Mouse (Mus musculus) frontal cortex, adult 2 months (tissue): Measurements from ENCODE around the gene F12. TPM values are rescaled to one million over a fixed set of nuclear protein-coding genes. Genes with fewer than 3 reads are reported as not detected.
A peak's percentile ranks its signal among the peaks of the same experiment; 100 is the strongest.
"Not testable (repeated sequence)": the region's sequence is repeated elsewhere in the genome, so short reads cannot be mapped to it uniquely, and the experiment has no call there.

ENCODE experiments used
- DNase-seq, 2 experiments: peaks; one replicate each; pipeline ENCODE4 v3.0.0; 2022; ENCODE audit warnings: low spot score in 1 of 2; ENCODE audit errors: extremely low spot score in 1 of 2
- polyA plus RNA-seq: library from polyadenylated mRNA; depleted of rRNA; stranded (reverse); fragments of >200 nt; gene quantifications from 2 replicates; pipeline ENCODE4 v1.2.3, GENCODE M21; 2012

Gene F12
- polyA plus RNA-seq, 1 experiment = 0.82 TPM

- peak in 1 of 2 experiments; percentile 60 for DNase-seq
Measured at GRCm38 (mm10) chr13:55450511-55450980, 24.0 kb upstream of the F12 start.

GRCm38 (mm10) chr13:55449679-55450441, 23.3 kb upstream of the F12 start:
- DNase-seq = no peak

GRCm38 (mm10) chr13:55449205-55449604, 22.6 kb upstream of the F12 start:
- no peak for DNase-seq

GRCm38 (mm10) chr13:55448131-55448530, 21.5 kb upstream of the F12 start:
- DNase-seq = no peak

GRCm38 (mm10) chr13:55447543-55447943, 20.9 kb upstream of the F12 start:
- DNase-seq = no peak

- no peak for DNase-seq
Measured at GRCm38 (mm10) chr13:55446483-55447105, 20.0 kb upstream of the F12 start.

GRCm38 (mm10) chr13:55445361-55446091, 18.9 kb upstream of the F12 start:
- no peak for DNase-seq

- DNase-seq = peak; percentile 99
Measured at GRCm38 (mm10) chr13:55444937-55445315, 18.3 kb upstream of the F12 start, which contains the start of gene Grk6. Gene Grk6 (plus strand): TSS chr13:55445072.

GRCm38 (mm10) chr13:55444286-55444936, 17.8 kb upstream of the F12 start:
- DNase-seq = peak in 1 of 2 experiments; percentile 73

- no peak for DNase-seq
Measured at GRCm38 (mm10) chr13:55443799-55444285, 17.2 kb upstream of the F12 start.

GRCm38 (mm10) chr13:55437111-55437629, 10.6 kb upstream of the F12 start:
- DNase-seq = not testable (repeated sequence)

- no peak for DNase-seq
Measured at GRCm38 (mm10) chr13:55431889-55432685, 5.5 kb upstream of the F12 start.

- no peak for DNase-seq
Measured at GRCm38 (mm10) chr13:55430566-55430965, 4.0 kb upstream of the F12 start.

GRCm38 (mm10) chr13:55429226-55429888, 2.8 kb upstream of the F12 start:
- no peak for DNase-seq

- DNase-seq = peak in 1 of 2 experiments; percentile 79
Measured at GRCm38 (mm10) chr13:55420933-55421800, 5.4 kb downstream of the F12 start.

- no peak for DNase-seq
Measured at GRCm38 (mm10) chr13:55420018-55420932, 6.3 kb downstream of the F12 start.

- DNase-seq = no peak
Measured at GRCm38 (mm10) chr13:55419142-55419541, 7.5 kb downstream of the F12 start.
